Mouse (Mus musculus): ENCODE data around the gene Gsdmc4.
"Not testable (repeated sequence)": the region's sequence is repeated elsewhere in the genome, so short reads cannot be mapped to it uniquely, and the experiment has no call there.

Gsdmc4 gene

DNA sequence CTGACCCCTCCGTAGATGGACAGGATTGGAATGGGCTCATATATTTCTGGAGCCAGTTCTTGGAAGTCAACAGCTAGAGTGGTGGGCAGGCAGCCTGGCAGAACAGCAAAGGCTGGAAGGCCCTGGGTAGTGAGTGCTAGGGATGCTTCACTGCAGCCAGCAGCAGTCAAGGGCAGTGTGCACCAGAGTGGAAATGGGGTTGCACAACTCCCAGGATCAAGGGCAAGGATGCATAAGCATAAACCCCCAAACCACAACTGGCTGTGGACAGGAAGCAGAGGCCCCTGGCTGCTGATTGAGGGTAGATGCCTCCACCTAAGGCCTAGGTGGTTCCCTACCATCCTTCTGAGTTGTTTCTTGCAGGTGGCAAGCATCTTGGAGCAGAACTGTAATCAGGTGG lies 12.4 kb upstream of the Gsdmc4 start:
- no peaks in the 10 kb centered on the region for H3K9me3 ChIP-seq (ENCODE audit: low read length)
- H3K4me1 ChIP-seq (replicated peaks; ENCODE audit: low read depth, low read length), result no peaks in the 10 kb centered on the region
- H3K36me3 ChIP-seq (ENCODE audit: insufficient read depth, low read length), result peaks cover 16% of the 10 kb centered on the region
- no peak for TF ChIP-seq NANOG (IDR thresholded peaks at IDR 0.05; ENCODE audit: borderline replicate concordance, low read length)
- no peak for TF ChIP-seq CTCF (conservative IDR thresholded peaks at IDR 0.05; ENCODE audit: low read length)
- no peak for TF ChIP-seq POU5F1 (IDR thresholded peaks at IDR 0.05; ENCODE audit: borderline replicate concordance, low read length)
- no peak overlapping the region for H3K4me3 ChIP-seq (replicated peaks; ENCODE audit: low read length)
- H3K27me3 ChIP-seq (ENCODE audit: insufficient read depth, low read length), result no peaks in the 10 kb centered on the region

DNA sequence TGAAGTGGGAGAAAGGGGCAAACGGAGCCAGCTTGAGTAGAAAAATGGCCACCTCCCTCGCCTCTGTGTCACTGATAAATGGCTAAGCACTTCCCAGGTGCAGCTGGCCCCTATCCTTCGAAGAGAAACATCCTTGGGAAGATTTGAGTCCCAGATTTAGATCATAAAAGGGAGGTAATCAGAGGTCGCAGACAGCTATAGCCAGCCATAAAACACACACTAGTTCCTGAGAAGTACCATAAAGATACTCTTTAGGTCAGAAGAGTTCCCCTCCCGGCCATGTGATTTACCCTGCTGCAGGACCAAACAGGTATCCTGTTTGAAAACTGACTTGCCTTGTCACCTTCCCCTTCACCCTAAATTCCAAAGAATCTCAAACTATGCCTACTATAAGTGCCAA lies 9.5 kb upstream of the Gsdmc4 start:
- not testable (repeated sequence) for H3K9me3 ChIP-seq (ENCODE audit: low read length); H3K27me3 ChIP-seq (ENCODE audit: insufficient read depth, low read length); H3K36me3 ChIP-seq (ENCODE audit: insufficient read depth, low read length); H3K4me3 ChIP-seq (replicated peaks; ENCODE audit: low read length); H3K4me1 ChIP-seq (replicated peaks; ENCODE audit: low read depth, low read length)

DNA sequence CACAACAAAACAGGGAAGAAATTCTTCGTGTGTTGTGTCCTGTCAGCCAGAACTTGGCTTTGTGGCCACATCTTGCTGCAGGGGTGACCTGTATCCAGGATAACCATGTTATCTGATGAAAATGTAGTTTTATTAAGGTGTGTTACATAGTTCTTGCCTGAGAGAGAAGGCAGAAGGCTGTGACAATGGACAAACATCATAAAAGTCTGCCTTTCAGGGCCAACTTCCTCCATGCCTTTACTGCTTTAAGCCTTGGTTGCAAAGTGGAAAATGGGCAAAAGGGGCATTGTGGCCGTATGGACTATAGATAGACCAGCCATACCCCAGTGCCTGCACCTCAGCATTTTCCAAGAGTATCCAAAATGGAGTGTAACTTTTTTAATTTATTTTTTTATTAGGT lies 7.6 kb upstream of the Gsdmc4 start:
- H3K36me3 ChIP-seq (ENCODE audit: insufficient read depth, low read length); H3K27me3 ChIP-seq (ENCODE audit: insufficient read depth, low read length); H3K4me1 ChIP-seq (replicated peaks; ENCODE audit: low read depth, low read length); H3K4me3 ChIP-seq (replicated peaks; ENCODE audit: low read length); H3K9me3 ChIP-seq (ENCODE audit: low read length): not testable (repeated sequence)

DNA sequence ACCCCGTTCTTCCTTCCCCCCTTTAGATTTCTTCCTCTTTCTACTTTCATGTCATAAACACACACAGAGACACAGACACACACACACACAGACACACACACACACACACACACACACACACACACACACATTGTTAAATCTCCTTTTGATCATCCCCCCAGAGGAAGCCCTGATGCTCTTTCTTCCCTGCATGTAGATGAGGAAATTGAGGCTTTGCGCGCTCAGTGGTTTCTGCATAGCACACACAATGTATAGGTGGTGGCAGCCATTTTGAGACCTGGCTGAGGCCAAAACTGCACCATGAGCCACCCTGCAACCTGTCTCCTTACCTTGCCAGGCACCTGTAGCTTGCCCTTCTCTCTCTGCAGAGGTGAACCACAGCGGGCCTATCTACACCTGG lies 4.5 kb upstream of the Gsdmc4 start:
- not testable (repeated sequence) for H3K27me3 ChIP-seq (ENCODE audit: insufficient read depth, low read length); H3K4me3 ChIP-seq (replicated peaks; ENCODE audit: low read length); H3K9me3 ChIP-seq (ENCODE audit: low read length); H3K4me1 ChIP-seq (replicated peaks; ENCODE audit: low read depth, low read length); H3K36me3 ChIP-seq (ENCODE audit: insufficient read depth, low read length)

DNA sequence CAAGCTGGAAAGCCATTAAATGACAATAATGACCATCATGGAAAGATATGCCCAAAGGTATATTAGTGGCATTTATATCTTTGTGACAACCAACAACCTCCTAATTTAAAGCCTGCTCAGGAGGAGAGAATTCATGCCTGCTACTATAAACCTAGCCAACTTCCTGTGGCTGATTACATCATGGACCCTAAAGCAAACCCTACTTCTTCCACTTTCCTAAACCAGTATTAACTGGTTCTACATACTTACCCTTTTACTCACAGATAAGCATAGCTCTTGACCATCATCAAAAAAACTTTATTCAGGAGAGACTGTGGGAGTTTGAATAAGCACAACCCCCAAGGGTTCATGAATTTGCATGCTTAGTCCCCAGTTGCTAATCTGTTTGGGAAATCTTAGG lies 2.2 kb downstream of the Gsdmc4 start:
- not testable (repeated sequence) for H3K36me3 ChIP-seq (ENCODE audit: insufficient read depth, low read length); H3K9me3 ChIP-seq (ENCODE audit: low read length); H3K4me3 ChIP-seq (replicated peaks; ENCODE audit: low read length); H3K4me1 ChIP-seq (replicated peaks; ENCODE audit: low read depth, low read length); H3K27me3 ChIP-seq (ENCODE audit: insufficient read depth, low read length)

DNA sequence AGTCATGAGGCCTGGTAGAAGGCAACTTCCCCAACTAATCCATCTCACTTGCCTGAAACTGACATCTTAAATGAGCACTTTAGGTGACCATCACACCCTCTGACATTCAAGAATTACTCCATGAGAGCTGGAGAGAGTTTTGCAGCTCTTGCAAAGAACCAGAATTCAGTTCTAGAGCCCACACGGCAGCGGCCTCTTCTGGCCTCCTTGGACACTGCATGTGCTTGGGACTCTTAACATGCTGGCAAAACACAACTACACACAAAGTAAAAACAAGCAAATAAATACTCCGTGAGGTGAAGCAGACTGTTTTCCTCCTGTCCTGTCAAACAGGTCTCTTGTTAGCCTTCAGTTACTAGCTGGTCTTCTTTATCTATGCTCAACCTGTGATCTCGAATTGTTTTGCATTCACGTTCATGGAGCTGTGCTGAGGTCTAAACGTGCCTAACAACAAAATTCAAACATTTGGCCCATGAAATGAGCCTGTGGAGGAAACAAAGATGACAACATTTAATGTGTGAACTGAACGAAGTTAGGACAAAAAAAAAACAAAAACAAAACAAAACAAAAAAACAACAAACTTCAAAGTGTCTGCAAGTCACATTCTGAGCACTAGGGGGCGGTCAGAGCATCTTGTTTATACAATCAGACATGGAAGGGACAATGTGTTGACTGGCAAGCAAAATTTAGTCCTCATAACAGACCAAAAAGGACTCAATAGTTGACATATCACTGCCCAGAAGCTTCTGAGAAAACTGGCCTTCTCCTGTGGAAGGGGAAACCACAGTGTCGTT lies 16.3 kb downstream of the Gsdmc4 start:
- H3K27me3 ChIP-seq (ENCODE audit: insufficient read depth, low read length); H3K36me3 ChIP-seq (ENCODE audit: insufficient read depth, low read length); H3K4me3 ChIP-seq (replicated peaks; ENCODE audit: low read length); H3K4me1 ChIP-seq (replicated peaks; ENCODE audit: low read depth, low read length); H3K9me3 ChIP-seq (ENCODE audit: low read length): not testable (repeated sequence)
- peak; percentile 74 for TF ChIP-seq CTCF (conservative IDR thresholded peaks at IDR 0.05; ENCODE audit: low read length)

DNA sequence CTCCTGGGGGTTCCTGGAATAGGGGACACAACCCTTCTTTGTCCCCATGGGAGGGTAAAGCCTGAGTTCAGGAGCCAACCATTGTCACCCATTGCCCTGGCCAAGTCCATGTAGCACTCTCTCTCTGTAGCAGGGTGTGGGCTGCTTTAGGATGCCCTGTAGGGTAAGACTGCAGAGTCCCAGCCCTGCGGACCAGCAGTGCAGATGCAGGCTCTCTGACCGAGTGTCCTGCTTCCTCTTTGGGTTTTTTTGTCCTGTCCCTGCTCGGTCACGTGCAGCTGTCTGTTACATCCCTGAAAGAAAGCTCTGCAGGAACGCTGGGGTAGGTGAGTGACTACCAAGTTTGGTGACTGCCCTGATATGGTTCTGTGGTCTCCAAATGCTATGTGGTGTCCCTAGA lies 23.7 kb downstream of the Gsdmc4 start:
- not testable (repeated sequence) for H3K4me1 ChIP-seq (replicated peaks; ENCODE audit: low read depth, low read length); H3K4me3 ChIP-seq (replicated peaks; ENCODE audit: low read length); H3K27me3 ChIP-seq (ENCODE audit: insufficient read depth, low read length); H3K9me3 ChIP-seq (ENCODE audit: low read length); H3K36me3 ChIP-seq (ENCODE audit: insufficient read depth, low read length)

DNA sequence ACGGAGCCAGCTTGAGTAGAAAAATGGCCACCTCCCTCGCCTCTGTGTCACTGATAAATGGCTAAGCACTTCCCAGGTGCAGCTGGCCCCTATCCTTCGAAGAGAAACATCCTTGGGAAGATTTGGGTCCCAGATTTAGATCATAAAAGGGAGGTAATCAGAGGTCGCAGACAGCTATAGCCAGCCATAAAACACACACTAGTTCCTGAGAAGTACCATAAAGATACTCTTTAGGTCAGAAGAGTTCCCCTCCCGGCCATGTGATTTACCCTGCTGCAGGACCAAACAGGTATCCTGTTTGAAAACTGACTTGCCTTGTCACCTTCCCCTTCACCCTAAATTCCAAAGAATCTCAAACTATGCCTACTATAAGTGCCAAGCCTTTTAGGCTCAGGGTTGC lies 24.1 kb downstream of the Gsdmc4 start:
- not testable (repeated sequence) for H3K4me1 ChIP-seq (replicated peaks; ENCODE audit: low read depth, low read length); H3K36me3 ChIP-seq (ENCODE audit: insufficient read depth, low read length); H3K27me3 ChIP-seq (ENCODE audit: insufficient read depth, low read length); H3K9me3 ChIP-seq (ENCODE audit: low read length); H3K4me3 ChIP-seq (replicated peaks; ENCODE audit: low read length)

DNA sequence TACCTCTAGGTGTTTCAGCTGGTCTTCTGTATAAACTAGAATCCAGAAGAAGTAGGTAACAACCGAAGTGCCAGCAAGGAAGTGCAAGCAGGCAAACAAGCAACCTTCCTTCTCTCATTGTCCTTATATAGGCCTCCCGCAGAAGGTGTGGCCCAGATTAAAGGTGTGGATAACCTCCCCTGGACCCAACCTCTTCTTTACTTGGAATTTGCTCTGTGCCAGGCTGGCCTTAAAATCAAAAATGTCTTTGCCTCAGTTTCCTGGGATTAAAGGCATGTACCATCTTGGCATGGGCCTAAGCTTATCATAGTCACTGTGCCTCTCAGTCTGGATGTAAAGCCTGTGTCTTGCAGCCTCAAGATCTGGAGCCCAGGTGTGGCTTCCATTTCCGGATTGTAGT lies 33.6 kb downstream of the Gsdmc4 start, which contains the start of gene Gsdmc3:
TSS of gene Gsdmc3 (minus strand) at position 101 of the 400 bp plus-strand sequence.
- H3K9me3 ChIP-seq (ENCODE audit: low read length); H3K36me3 ChIP-seq (ENCODE audit: insufficient read depth, low read length); H3K4me3 ChIP-seq (replicated peaks; ENCODE audit: low read length); H3K27me3 ChIP-seq (ENCODE audit: insufficient read depth, low read length); H3K4me1 ChIP-seq (replicated peaks; ENCODE audit: low read depth, low read length): not testable (repeated sequence)

DNA sequence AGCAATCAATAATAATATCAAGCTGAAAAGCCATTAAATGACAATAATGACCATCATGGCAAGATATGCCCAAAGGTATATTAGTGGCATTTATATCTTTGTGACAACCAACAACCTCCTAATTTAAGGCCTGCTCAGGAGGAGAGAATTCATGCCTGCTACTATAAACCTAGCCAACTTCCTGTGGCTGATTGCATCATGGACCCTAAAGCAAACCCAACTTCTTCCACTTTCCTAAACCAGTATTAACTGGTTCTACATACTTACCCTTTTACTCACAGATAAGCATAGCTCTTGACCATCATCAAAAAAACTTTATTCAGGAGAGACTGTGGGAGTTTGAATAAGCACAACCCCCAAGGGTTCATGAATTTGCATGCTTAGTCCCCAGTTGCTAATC lies 35.9 kb downstream of the Gsdmc4 start:
- not testable (repeated sequence) for H3K4me1 ChIP-seq (replicated peaks; ENCODE audit: low read depth, low read length); H3K4me3 ChIP-seq (replicated peaks; ENCODE audit: low read length); H3K36me3 ChIP-seq (ENCODE audit: insufficient read depth, low read length); H3K9me3 ChIP-seq (ENCODE audit: low read length); H3K27me3 ChIP-seq (ENCODE audit: insufficient read depth, low read length)

DNA sequence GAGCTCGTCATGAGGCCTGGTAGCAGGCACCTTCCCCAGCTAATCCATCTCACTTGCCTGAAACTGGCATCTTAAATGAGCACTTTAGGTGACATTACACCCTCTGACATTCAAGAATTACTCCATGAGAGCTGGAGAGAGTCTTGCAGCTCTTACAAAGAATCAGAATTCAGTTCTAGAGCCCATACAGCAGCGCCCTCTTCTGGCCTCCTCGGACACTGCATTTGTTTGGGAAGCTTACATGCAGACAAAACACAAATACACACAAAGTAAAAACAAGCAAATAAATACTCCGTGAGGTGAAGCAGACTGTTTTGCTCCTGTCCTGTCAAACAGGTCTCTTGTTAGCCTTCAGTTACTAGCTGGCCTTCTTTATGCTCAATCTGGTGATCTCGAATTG lies 50.1 kb downstream of the Gsdmc4 start:
- not testable (repeated sequence) for H3K4me3 ChIP-seq (replicated peaks; ENCODE audit: low read length); H3K36me3 ChIP-seq (ENCODE audit: insufficient read depth, low read length); H3K27me3 ChIP-seq (ENCODE audit: insufficient read depth, low read length); H3K4me1 ChIP-seq (replicated peaks; ENCODE audit: low read depth, low read length); H3K9me3 ChIP-seq (ENCODE audit: low read length)
- TF ChIP-seq CTCF (conservative IDR thresholded peaks at IDR 0.05; ENCODE audit: low read length), result peak; percentile 50

Measured in E14TG2a.4 (cell line).